Comparison of ENCODE assay signal across 8 mouse cellular contexts in the genomic region with DNA sequence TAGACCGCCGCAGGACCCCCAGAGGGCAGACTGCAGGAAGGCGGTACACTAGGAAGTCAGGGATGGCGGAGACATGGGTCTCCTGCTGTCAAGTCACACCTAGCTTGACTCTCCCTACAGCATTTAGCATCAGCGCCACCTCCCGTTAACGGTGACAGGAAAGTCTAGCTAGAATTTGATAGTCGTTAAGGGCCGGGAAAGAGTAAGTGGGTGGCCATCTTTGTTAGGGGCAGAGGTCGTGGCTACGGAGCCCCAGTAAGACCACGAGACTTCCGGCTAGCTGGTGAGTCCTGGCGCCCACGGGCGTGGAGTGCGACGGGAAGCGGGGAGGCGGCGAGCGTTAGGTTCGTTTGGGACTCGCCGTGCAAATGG. TPM values are rescaled to one million over a fixed set of nuclear protein-coding genes. Genes with fewer than 3 reads are reported as not detected.
DNase-seq lines count a peak whose midpoint lies in the region; ATAC-seq and TF ChIP-seq lines count a peak whose summit lies in the region.

A gene (plus strand): TSS at position 286 of the 372 bp plus-strand sequence.
A gene (plus strand): TSS at position 302 of the 372 bp plus-strand sequence.

- 2% methylated on average over 25 of the region's 25 CpGs for WGBS in heart, embryonic 14.5 days
- under 1% methylated on average over 25 of the region's 25 CpGs for WGBS in liver, embryonic 11.5 days
- 0% methylated on average over 25 of the region's 25 CpGs for WGBS in stomach, embryonic 15.5 days

- no peaks in the 10 kb centered on the region for H3K27me3 ChIP-seq in heart, embryonic 14.5 days (ENCODE audit: control insufficient read depth, insufficient read depth, low read length)
- H3K27me3 ChIP-seq in liver, embryonic 11.5 days (replicated peaks; ENCODE audit: control insufficient read depth, insufficient read depth, low read length) = no peaks in the 10 kb centered on the region; the same call in none of the 2 replicates
- no peaks in the 10 kb centered on the region for H3K27me3 ChIP-seq in myocyte (ENCODE audit: control insufficient read depth, insufficient read depth, insufficient read length)
- H3K27me3 ChIP-seq in stomach, embryonic 15.5 days (replicated peaks) = no peaks in the 10 kb centered on the region

- TF ChIP-seq POLR2A in myocyte (IDR thresholded peaks at IDR 0.05; ENCODE audit: insufficient read length, low read depth) = peak; percentile 69

- no peaks in the 10 kb centered on the region for H3K9me3 ChIP-seq in heart, embryonic 14.5 days (ENCODE audit: control insufficient read depth, low read length)
- no peaks in the 10 kb centered on the region for H3K9me3 ChIP-seq in liver, embryonic 11.5 days (ENCODE audit: control insufficient read depth, low read length)
- H3K9me3 ChIP-seq in stomach, embryonic 15.5 days = no peaks in the 10 kb centered on the region

- H3K27ac ChIP-seq in heart, embryonic 14.5 days (replicated peaks in 1 of 2; ENCODE audit: control insufficient read depth in 1 of 2, insufficient read depth in 1 of 2, low read depth in 2 of 2, low read length in 2 of 2) = peak within 1 kb of the TSS; percentile 6 to 80; a peak in 3 of 4 replicates
- peak within 1 kb of the TSS; percentile 87 for H3K27ac ChIP-seq in liver, embryonic 11.5 days (ENCODE audit: low read depth, low read length)
- peak within 1 kb of the TSS; percentile 85 for H3K27ac ChIP-seq in stomach, embryonic 15.5 days

- peak within 1 kb of the TSS; percentile 38 for H3ac ChIP-seq in myocyte (ENCODE audit: control insufficient read depth, insufficient read length)

- H3K4me1 ChIP-seq in heart, embryonic 14.5 days (ENCODE audit: control insufficient read depth in 2 of 2, insufficient read depth in 2 of 2, low read length in 2 of 2) = peaks cover 10 to 13% of the 10 kb centered on the region in 2 experiments; a peak in 3 of 4 replicates
- peaks cover 23% of the 10 kb centered on the region for H3K4me1 ChIP-seq in liver, embryonic 11.5 days (replicated peaks; ENCODE audit: control insufficient read depth, insufficient read depth, low read length)
- H3K4me1 ChIP-seq in stomach, embryonic 15.5 days = peaks cover 19% of the 10 kb centered on the region

- H3K79me2 ChIP-seq in myocyte (ENCODE audit: control insufficient read depth, insufficient read depth) = no peaks in the 10 kb centered on the region

- H3K4me3 ChIP-seq in heart, embryonic 14.5 days (ENCODE audit: control insufficient read depth in 1 of 2, insufficient read depth in 1 of 2, low read depth in 1 of 2, low read length in 2 of 2) = peak within 1 kb of the TSS; percentile 62 to 67
- peak within 1 kb of the TSS; percentile 87 for H3K4me3 ChIP-seq in liver, embryonic 11.5 days (ENCODE audit: low read depth, low read length)
- peak within 1 kb of the TSS; percentile 49 for H3K4me3 ChIP-seq in myocyte
- peak within 1 kb of the TSS; percentile 73 for H3K4me3 ChIP-seq in stomach, embryonic 15.5 days (replicated peaks)

- H3K9ac ChIP-seq in heart, embryonic 14.5 days (ENCODE audit: low read length) = peak within 1 kb of the TSS; percentile 88
- peak within 1 kb of the TSS; percentile 95 for H3K9ac ChIP-seq in liver, embryonic 11.5 days (ENCODE audit: low read depth, low read length)
- peak within 1 kb of the TSS; percentile 70 for H3K9ac ChIP-seq in stomach, embryonic 15.5 days

- H3K36me3 ChIP-seq in heart, embryonic 14.5 days (ENCODE audit: control insufficient read depth, insufficient read depth, low read length) = peaks cover 3% of the 10 kb centered on the region; the same call in 1 of the 2 replicates
- peaks cover 2% of the 10 kb centered on the region; the same call in 1 of the 2 replicates for H3K36me3 ChIP-seq in liver, embryonic 11.5 days (ENCODE audit: control insufficient read depth, insufficient read depth, low read length)
- no peaks in the 10 kb centered on the region for H3K36me3 ChIP-seq in myocyte (ENCODE audit: control insufficient read depth, insufficient read depth)
- H3K36me3 ChIP-seq in stomach, embryonic 15.5 days = no peaks in the 10 kb centered on the region

- peak; percentile 68 for ATAC-seq in heart, embryonic 14.5 days (ENCODE audit: insufficient number of reproducible peaks, insufficient read depth, low FRiP score, low read depth)
- ATAC-seq in liver, embryonic 11.5 days (replicated peaks; ENCODE audit: low FRiP score) = peak; percentile 86
- ATAC-seq in stomach, embryonic 15.5 days (ENCODE audit: insufficient read depth, low FRiP score, low read depth) = peak; percentile 88

- peak within 1 kb of the TSS; percentile 100 for H3K4me2 ChIP-seq in heart, embryonic 14.5 days (ENCODE audit: low read length)
- peak within 1 kb of the TSS; percentile 100 for H3K4me2 ChIP-seq in liver, embryonic 11.5 days
- H3K4me2 ChIP-seq in myocyte (ENCODE audit: low read depth) = peak within 1 kb of the TSS; percentile 99
- H3K4me2 ChIP-seq in stomach, embryonic 15.5 days = peak within 1 kb of the TSS; percentile 99

- peak; percentile 81 to 85 for DNase-seq in CD8-positive naive resting alpha-beta T cell, adult 2 months (ENCODE audit: low read depth in 2 of 2, low spot score in 2 of 2)
- DNase-seq in c-Kit-positive CD71-negative TER-119-negative erythroid progenitor cells, embryonic 14.5 days (ENCODE audit: low read depth) = peak; percentile 75
- peak; percentile 76 for DNase-seq in fibroblast of lung, adult 2 months (ENCODE audit: low read depth)
- DNase-seq in kidney, postnatal 10 days = peak; percentile 93
- peak; percentile 78 for DNase-seq in liver, embryonic 11.5 days (ENCODE audit: low spot score)

TF ChIP-seq in myocyte, 11 proteins besides CTCF, POLR2A, EP300 and RAD21:
- TF ChIP-seq TCF3 (IDR thresholded peaks at IDR 0.05; ENCODE audit: insufficient read length, low read depth) (no peak), E2F4 (IDR thresholded peaks at IDR 0.05; ENCODE audit: insufficient read depth) (no peak), CEBPB (IDR thresholded peaks at IDR 0.05; ENCODE audit: insufficient read depth, poor library complexity, severe bottlenecking) (no peak), MYOD1 (IDR thresholded peaks at IDR 0.05; ENCODE audit: control insufficient read depth in 1 of 3, insufficient read length in 2 of 3, low read depth in 2 of 3) (no peak), TCF12 (IDR thresholded peaks at IDR 0.05; ENCODE audit: insufficient read depth, poor library complexity, severe bottlenecking) (no peak), MYOG (IDR thresholded peaks at IDR 0.05; ENCODE audit: control insufficient read depth in 1 of 3, insufficient read depth in 1 of 3, insufficient read length in 2 of 3, low read depth in 2 of 3) (peak in 1 of 3 experiments; percentile 3), MAX (IDR thresholded peaks at IDR 0.05; ENCODE audit: low read depth) (no peak), USF1 (IDR thresholded peaks at IDR 0.05; ENCODE audit: low read depth) (peak; percentile 38), REST (IDR thresholded peaks at IDR 0.05; ENCODE audit: insufficient read depth, insufficient read length) (no peak), SRF (IDR thresholded peaks at IDR 0.05; ENCODE audit: control insufficient read depth, insufficient read length, low read depth) (no peak), POLR2AphosphoS2 (IDR thresholded peaks at IDR 0.05; ENCODE audit: insufficient read length, low read depth) (peak; percentile 66)

RNA-seq across cellular contexts. Expression of the first gene that starts in this region (rescaled TPM):
- 1.6 and 2.2 TPM in 2 replicates for polyA plus RNA-seq in heart, embryonic 14.5 days (2014; fragmentation: Nextera tagmentation; extraction: Ambion mirVana)
- polyA plus RNA-seq in liver, embryonic 11.5 days (2014; fragmentation: Nextera tagmentation; extraction: Ambion mirVana) = 2.0 and 2.5 TPM in 2 replicates
- 1.2 TPM for polyA plus RNA-seq in myocyte (2012; fragmentation: generic; extraction: Trizol)
- polyA plus RNA-seq in stomach, embryonic 15.5 days (2015; fragmentation: Nextera tagmentation; extraction: Ambion mirVana) = 2.5 and 3.6 TPM in 2 replicates

RNA-seq across cellular contexts. Expression of the second gene that starts in this region (rescaled TPM):
- polyA plus RNA-seq in heart, embryonic 14.5 days (2014; fragmentation: Nextera tagmentation; extraction: Ambion mirVana) = 1.3 and 1.5 TPM in 2 replicates
- 2.7 and 2.9 TPM in 2 replicates for polyA plus RNA-seq in liver, embryonic 11.5 days (2014; fragmentation: Nextera tagmentation; extraction: Ambion mirVana)
- 0.96 TPM for polyA plus RNA-seq in myocyte (2012; fragmentation: generic; extraction: Trizol)
- polyA plus RNA-seq in stomach, embryonic 15.5 days (2015; fragmentation: Nextera tagmentation; extraction: Ambion mirVana) = 2.7 and 2.8 TPM in 2 replicates

Comparison
In these comparisons a context has a peak if more than half of its experiments do, and no peak if none do; other contexts are left out.
1. Peak in every context shown above with its lines: DNase-seq, ATAC-seq, H3K4me3 ChIP-seq and H3K27ac ChIP-seq.